Mouse (Mus musculus): Measurements from ENCODE around the gene Cgas. TPM values are rescaled to one million over a fixed set of nuclear protein-coding genes. Genes with fewer than 3 reads are reported as not detected.
A peak's percentile ranks its signal among the peaks of the same experiment; 100 is the strongest.
"Not testable (repeated sequence)": the region's sequence is repeated elsewhere in the genome, so short reads cannot be mapped to it uniquely, and the experiment has no call there.

Gene Cgas
- under 1 TPM; 0.29 to 0.31 TPM for total RNA-seq (2021)
- long read RNA-seq, experiment 1, partial matches to known transcripts: 0 of 1 reads
- long read RNA-seq, experiment 1, other reads (novel, unspliced or antisense): 1 of 1 reads
- long read RNA-seq, experiment 2, full-length matches to known transcripts: 1 of 1 reads
- long read RNA-seq, experiment 2, partial matches to known transcripts: 0 of 1 reads
- long read RNA-seq, experiment 2, other reads (novel, unspliced or antisense): 0 of 1 reads

GRCm38 (mm10) chr9:78442579-78443392, at the start of gene Cgas:
TSS of gene Cgas (minus strand) at chr9:78443237.
- intact Hi-C loops (cut with DNase I; ENCODE audit: low total_unique reads): no loop called here
- peak; percentile 62 for DNase-seq

GRCm38 (mm10) chr9:78492254-78492653, 49.2 kb upstream of the Cgas start:
- DNase-seq: no peak
- intact Hi-C loops (cut with DNase I; ENCODE audit: low total_unique reads): no loop called here

GRCm38 (mm10) chr9:78491169-78491568, 48.1 kb upstream of the Cgas start:
- no peak for DNase-seq
- intact Hi-C loops (cut with DNase I; ENCODE audit: low total_unique reads): no loop called here

- DNase-seq: peak; percentile 79
- intact Hi-C loops (cut with DNase I; ENCODE audit: low total_unique reads): no loop called here
Measured at GRCm38 (mm10) chr9:78488890-78489420, 45.9 kb upstream of the Cgas start, which contains the start of gene Eef1a1. TSS of gene Eef1a1 (minus strand) at chr9:78489151.

GRCm38 (mm10) chr9:78488021-78488420, 45.0 kb upstream of the Cgas start:
- DNase-seq; intact Hi-C loops (cut with DNase I; ENCODE audit: low total_unique reads): not testable (repeated sequence)

- DNase-seq: no peak
- intact Hi-C loops (cut with DNase I; ENCODE audit: low total_unique reads): no loop called here
Measured at GRCm38 (mm10) chr9:78484660-78485059, 41.6 kb upstream of the Cgas start.

- intact Hi-C loops (cut with DNase I; ENCODE audit: low total_unique reads): no loop called here
Measured at GRCm38 (mm10) chr9:78482386-78482785, 39.3 kb upstream of the Cgas start.

GRCm38 (mm10) chr9:78481423-78482331, 38.6 kb upstream of the Cgas start:
- intact Hi-C loops (cut with DNase I; ENCODE audit: low total_unique reads): no loop called here
- DNase-seq: peak; percentile 93

More at GRCm38 (mm10) chr9:78482386-78482785, 39.3 kb upstream of the Cgas start:
- no peak for DNase-seq

GRCm38 (mm10) chr9:78480706-78481358, 37.8 kb upstream of the Cgas start:
- peak; percentile 78 for DNase-seq
- intact Hi-C loops (cut with DNase I; ENCODE audit: low total_unique reads): no loop called here

GRCm38 (mm10) chr9:78480227-78480626, 37.2 kb upstream of the Cgas start:
- DNase-seq; intact Hi-C loops (cut with DNase I; ENCODE audit: low total_unique reads): not testable (repeated sequence)

- not testable (repeated sequence) for DNase-seq
- intact Hi-C loops (cut with DNase I; ENCODE audit: low total_unique reads): loop anchor here (10.0 kb wide), 1 partner anchor 45 kb away; no protein-coding TSS in a partner anchor
Measured at GRCm38 (mm10) chr9:78479308-78479707, 36.3 kb upstream of the Cgas start.

- intact Hi-C loops (cut with DNase I; ENCODE audit: low total_unique reads): loop anchor here (10.0 kb wide), 1 partner anchor 47 kb away; no protein-coding TSS in a partner anchor
- DNase-seq: not testable (repeated sequence)
Measured at GRCm38 (mm10) chr9:78478009-78478605, 35.1 kb upstream of the Cgas start.

GRCm38 (mm10) chr9:78477021-78477551, 34.0 kb upstream of the Cgas start:
- intact Hi-C loops (cut with DNase I; ENCODE audit: low total_unique reads): loop anchor here (10.0 kb wide), 1 partner anchor 48 kb away; no protein-coding TSS in a partner anchor

GRCm38 (mm10) chr9:78476531-78477020, 33.5 kb upstream of the Cgas start:
- no peak for DNase-seq
- intact Hi-C loops (cut with DNase I; ENCODE audit: low total_unique reads): loop anchor here (10.0 kb wide), 1 partner anchor 48 kb away; no protein-coding TSS in a partner anchor

More at GRCm38 (mm10) chr9:78477021-78477551, 34.0 kb upstream of the Cgas start:
- DNase-seq: no peak

- intact Hi-C loops (cut with DNase I; ENCODE audit: low total_unique reads): loop anchor here (10.0 kb wide), 1 partner anchor 49 kb away; no protein-coding TSS in a partner anchor
- DNase-seq: no peak
Measured at GRCm38 (mm10) chr9:78475873-78476272, 32.8 kb upstream of the Cgas start.

GRCm38 (mm10) chr9:78475383-78475780, 32.3 kb upstream of the Cgas start:
- no peak for DNase-seq
- intact Hi-C loops (cut with DNase I; ENCODE audit: low total_unique reads): loop anchor here (10.0 kb wide), 1 partner anchor 49 kb away; no protein-coding TSS in a partner anchor

- DNase-seq: no peak
- intact Hi-C loops (cut with DNase I; ENCODE audit: low total_unique reads): loop anchor here (10.0 kb wide), 1 partner anchor 50 kb away; no protein-coding TSS in a partner anchor
Measured at GRCm38 (mm10) chr9:78474771-78475382, 31.8 kb upstream of the Cgas start.

Measured in gastrocnemius, postnatal 14 days (tissue).